Mouse (Mus musculus): Measurements from ENCODE around the gene Tbc1d7. TPM values are rescaled to one million over a fixed set of nuclear protein-coding genes. Genes with fewer than 3 reads are reported as not detected.
A peak's percentile ranks its signal among the peaks of the same experiment; 100 is the strongest.

The Tbc1d7 gene
- polyA plus RNA-seq, 1 experiment from 2014 or later: 83.2 TPM

- Histone ChIP-seq H3K4me2 (peak overlapping the region; percentile 22; the same call in 1 of the 2 replicates), H3K9ac (no peak overlapping the region), H3K4me1 (peaks cover 6% of the 10 kb centered on the region; the same call in 1 of the 2 replicates), H3K27ac (no peak overlapping the region), H3K9me3 (replicated peaks) (no peaks in the 10 kb centered on the region), H3K4me3 (no peak overlapping the region), H3K36me3 (ENCODE audit: poor library complexity, severe bottlenecking) (no peaks in the 10 kb centered on the region), H3K27me3 (no peaks in the 10 kb centered on the region)
- WGBS: 15% methylated on average over 14 of the region's 14 CpGs
- no peak for ATAC-seq
Measured at GRCm38 (mm10) chr13:43191741-43192192, 20.5 kb upstream of the Tbc1d7 start.

GRCm38 (mm10) chr13:43191290-43191689 is 20.0 kb upstream of the Tbc1d7 start:
- Histone ChIP-seq H3K4me3 (no peak overlapping the region), H3K27ac (no peak overlapping the region), H3K9ac (no peak overlapping the region), H3K27me3 (no peaks in the 10 kb centered on the region), H3K4me1 (peaks cover 6% of the 10 kb centered on the region; the same call in 1 of the 2 replicates), H3K9me3 (replicated peaks) (no peaks in the 10 kb centered on the region), H3K4me2 (no peak overlapping the region), H3K36me3 (ENCODE audit: poor library complexity, severe bottlenecking) (no peaks in the 10 kb centered on the region)
- ATAC-seq: no peak
- 20% methylated on average over 1 of the region's 2 CpGs for WGBS

DNA sequence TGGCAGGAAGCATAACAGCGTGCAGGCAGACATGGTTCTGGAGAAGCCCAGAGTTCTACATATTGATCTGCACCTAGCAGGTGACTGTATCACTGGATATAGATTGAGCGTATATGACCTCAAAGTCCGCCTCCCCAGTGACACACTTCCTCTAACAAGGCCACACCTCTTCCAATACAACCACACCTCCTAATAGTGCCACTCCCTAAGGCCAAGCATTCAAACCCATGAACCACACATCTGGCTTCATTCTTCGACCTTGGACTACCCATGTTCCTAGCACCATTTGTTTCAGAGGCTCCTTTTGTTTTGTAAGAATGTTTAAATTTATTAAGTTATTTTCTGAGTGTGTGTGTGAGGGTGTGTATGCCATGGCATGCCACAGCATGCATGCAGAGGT is 16.4 kb upstream of the Tbc1d7 start:
- peaks cover 15% of the 10 kb centered on the region for H3K4me1 ChIP-seq
- H3K9ac ChIP-seq: no peak overlapping the region
- no peak overlapping the region for H3K4me3 ChIP-seq
- WGBS: 95% methylated on average over 4 of the region's 4 CpGs
- no peak overlapping the region for H3K27ac ChIP-seq
- no peak overlapping the region for H3K4me2 ChIP-seq
- H3K9me3 ChIP-seq (replicated peaks): no peaks in the 10 kb centered on the region
- no peaks in the 10 kb centered on the region for H3K36me3 ChIP-seq (ENCODE audit: poor library complexity, severe bottlenecking)
- H3K27me3 ChIP-seq: no peaks in the 10 kb centered on the region
- no peak for ATAC-seq

DNA sequence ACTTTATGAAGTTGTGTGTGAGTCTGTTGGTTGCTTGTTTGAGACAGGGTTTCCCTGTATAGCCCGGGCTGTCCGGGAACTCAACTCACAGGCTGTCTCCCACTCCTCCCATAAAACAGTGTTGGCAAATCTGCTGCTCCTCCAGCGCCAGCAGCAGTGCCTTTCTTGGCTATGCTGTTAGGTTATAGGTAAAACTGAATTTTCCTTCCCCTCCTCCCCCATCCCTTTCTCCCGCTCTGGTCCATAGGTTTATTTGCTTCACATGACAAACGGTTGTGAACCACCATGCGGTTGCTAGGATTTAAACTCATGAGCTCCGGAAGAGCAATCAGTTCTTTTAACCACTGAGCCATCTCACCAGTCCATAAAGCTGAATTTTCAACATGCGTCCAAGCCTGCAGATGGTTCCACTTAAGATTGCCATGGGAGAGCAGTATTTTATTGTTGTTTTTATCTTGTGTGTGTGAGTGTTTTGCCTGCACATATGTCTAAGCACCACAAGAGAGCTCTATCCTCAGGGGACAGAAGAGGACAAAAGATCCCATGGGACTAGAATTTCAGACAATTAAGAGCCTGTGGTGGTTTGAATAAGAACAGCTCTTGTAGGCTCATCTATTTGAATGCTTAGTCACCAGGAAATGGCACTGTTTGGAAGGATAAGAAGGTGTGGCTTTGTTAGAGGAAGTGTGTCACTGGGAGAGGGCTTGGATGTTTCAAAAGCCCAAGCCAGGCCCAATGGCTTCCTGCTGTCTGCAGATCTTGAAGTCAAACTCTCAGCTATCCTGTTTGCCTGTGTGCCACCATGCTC is 12.2 kb upstream of the Tbc1d7 start:
- H3K4me2 ChIP-seq: peak overlapping the region; percentile 54
- WGBS: 44% methylated on average over 8 of the region's 8 CpGs
- no peak overlapping the region; the same call in 1 of the 2 replicates for H3K27ac ChIP-seq
- no peaks in the 10 kb centered on the region for H3K36me3 ChIP-seq (ENCODE audit: poor library complexity, severe bottlenecking)
- ATAC-seq: peak; percentile 76
- peak overlapping the region; percentile 31 for H3K4me3 ChIP-seq
- peak overlapping the region; percentile 43; the same call in 1 of the 2 replicates for H3K9ac ChIP-seq
- peaks cover 16% of the 10 kb centered on the region for H3K4me1 ChIP-seq
- H3K27me3 ChIP-seq: no peaks in the 10 kb centered on the region
- H3K9me3 ChIP-seq (replicated peaks): no peaks in the 10 kb centered on the region

- H3K36me3 ChIP-seq (ENCODE audit: poor library complexity, severe bottlenecking): no peaks in the 10 kb centered on the region
- peak; percentile 79 for ATAC-seq
- 8% methylated on average over 14 of the region's 14 CpGs for WGBS
- H3K4me2 ChIP-seq: peak overlapping the region; percentile 54
- H3K4me3 ChIP-seq: peak overlapping the region; percentile 31
- H3K9me3 ChIP-seq (replicated peaks): no peaks in the 10 kb centered on the region
- peaks cover 16% of the 10 kb centered on the region for H3K4me1 ChIP-seq
- H3K27me3 ChIP-seq: no peaks in the 10 kb centered on the region
- H3K9ac ChIP-seq: peak overlapping the region; percentile 45
- 0 out of 2 replicates have a peak overlapping the region, but pooled peaks have one; percentile 5 for H3K27ac ChIP-seq
Measured at GRCm38 (mm10) chr13:43182465-43183201, 11.3 kb upstream of the Tbc1d7 start.

- no peaks in the 10 kb centered on the region for H3K9me3 ChIP-seq (replicated peaks)
- no peak for ATAC-seq
- H3K36me3 ChIP-seq (ENCODE audit: poor library complexity, severe bottlenecking): no peaks in the 10 kb centered on the region
- H3K4me1 ChIP-seq: peaks cover 16% of the 10 kb centered on the region
- H3K27ac ChIP-seq: no peak overlapping the region
- 68% methylated on average over 7 of the region's 7 CpGs for WGBS
- H3K27me3 ChIP-seq: no peaks in the 10 kb centered on the region
- H3K4me3 ChIP-seq: no peak overlapping the region
- no peak overlapping the region for H3K4me2 ChIP-seq
- no peak overlapping the region for H3K9ac ChIP-seq
Measured at GRCm38 (mm10) chr13:43181104-43181503, 9.8 kb upstream of the Tbc1d7 start.

DNA sequence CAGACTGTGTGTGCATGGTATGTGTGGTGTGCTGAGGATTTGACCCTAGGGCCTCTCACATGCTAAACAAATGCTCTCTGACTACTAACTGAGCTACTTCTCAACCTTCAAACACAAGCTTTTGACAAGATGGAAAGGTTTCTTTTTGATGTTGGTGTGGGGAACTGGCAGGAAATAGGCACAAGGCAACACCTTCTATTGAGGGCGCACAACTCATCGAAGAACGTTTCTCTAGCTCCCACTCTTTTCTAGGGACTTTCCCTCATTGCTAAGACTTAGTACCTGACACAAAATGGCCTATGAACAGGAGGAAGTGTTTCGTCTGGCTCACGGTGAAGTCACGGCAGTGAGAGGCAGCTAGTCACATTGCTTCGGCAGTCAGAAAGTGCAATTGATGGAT is 6.0 kb upstream of the Tbc1d7 start:
- Histone ChIP-seq H3K4me1 (peaks cover 2% of the 10 kb centered on the region), H3K27ac (no peak overlapping the region), H3K4me2 (no peak overlapping the region), H3K36me3 (ENCODE audit: poor library complexity, severe bottlenecking) (no peaks in the 10 kb centered on the region), H3K27me3 (no peaks in the 10 kb centered on the region), H3K9me3 (replicated peaks) (no peaks in the 10 kb centered on the region), H3K4me3 (no peak overlapping the region), H3K9ac (no peak overlapping the region)
- WGBS: 92% methylated on average over 7 of the region's 7 CpGs
- ATAC-seq: no peak

DNA sequence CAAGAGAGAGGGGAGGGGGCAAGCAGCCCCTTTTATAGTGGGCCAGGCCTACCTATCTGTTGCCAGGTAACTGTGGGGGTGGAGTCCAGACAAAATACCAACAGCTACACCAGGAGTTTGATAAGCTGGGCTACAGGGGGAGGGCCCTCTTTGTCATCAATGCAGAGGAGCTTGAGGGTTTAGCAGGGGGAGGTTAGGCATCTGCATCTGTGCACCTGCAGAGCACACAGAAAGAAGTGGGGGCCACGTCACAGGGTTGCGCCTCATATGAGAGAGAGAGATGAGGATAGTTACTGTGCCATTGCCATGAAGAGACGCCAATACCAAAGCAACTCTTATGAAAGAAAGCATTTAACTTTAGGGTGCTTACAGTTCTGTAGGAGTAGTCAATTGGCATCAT is 5.4 kb upstream of the Tbc1d7 start:
- no peak overlapping the region for H3K9ac ChIP-seq
- peaks cover 6% of the 10 kb centered on the region; the same call in 1 of the 2 replicates for H3K4me1 ChIP-seq
- H3K36me3 ChIP-seq (ENCODE audit: poor library complexity, severe bottlenecking): no peaks in the 10 kb centered on the region
- no peak overlapping the region for H3K4me3 ChIP-seq
- no peak overlapping the region for H3K4me2 ChIP-seq
- no peaks in the 10 kb centered on the region for H3K27me3 ChIP-seq
- H3K9me3 ChIP-seq (replicated peaks): no peaks in the 10 kb centered on the region
- no peak overlapping the region for H3K27ac ChIP-seq
- WGBS: 92% methylated on average over 3 of the region's 3 CpGs
- no peak for ATAC-seq

GRCm38 (mm10) chr13:43173262-43173661 is 2.0 kb upstream of the Tbc1d7 start:
- 16% methylated on average over 9 of the region's 9 CpGs for WGBS
- Histone ChIP-seq H3K4me1 (peaks cover 9% of the 10 kb centered on the region), H3K27ac (no peak overlapping the region), H3K9ac (no peak overlapping the region), H3K9me3 (replicated peaks) (no peaks in the 10 kb centered on the region), H3K36me3 (ENCODE audit: poor library complexity, severe bottlenecking) (no peaks in the 10 kb centered on the region), H3K4me2 (no peak overlapping the region), H3K27me3 (no peaks in the 10 kb centered on the region), H3K4me3 (no peak overlapping the region)
- ATAC-seq: no peak

GRCm38 (mm10) chr13:43172036-43172713 is 874 bp upstream of the Tbc1d7 start:
- Histone ChIP-seq H3K36me3 (ENCODE audit: poor library complexity, severe bottlenecking) (no peaks in the 10 kb centered on the region), H3K27me3 (no peaks in the 10 kb centered on the region), H3K27ac (no peak overlapping the region), H3K4me1 (peaks cover 9% of the 10 kb centered on the region), H3K4me2 (peak overlapping the region; percentile 72), H3K9ac (peak overlapping the region; percentile 81), H3K9me3 (replicated peaks) (no peaks in the 10 kb centered on the region), H3K4me3 (peak overlapping the region; percentile 68)
- ATAC-seq: no peak
- WGBS: 41% methylated on average over 14 of the region's 14 CpGs

DNA sequence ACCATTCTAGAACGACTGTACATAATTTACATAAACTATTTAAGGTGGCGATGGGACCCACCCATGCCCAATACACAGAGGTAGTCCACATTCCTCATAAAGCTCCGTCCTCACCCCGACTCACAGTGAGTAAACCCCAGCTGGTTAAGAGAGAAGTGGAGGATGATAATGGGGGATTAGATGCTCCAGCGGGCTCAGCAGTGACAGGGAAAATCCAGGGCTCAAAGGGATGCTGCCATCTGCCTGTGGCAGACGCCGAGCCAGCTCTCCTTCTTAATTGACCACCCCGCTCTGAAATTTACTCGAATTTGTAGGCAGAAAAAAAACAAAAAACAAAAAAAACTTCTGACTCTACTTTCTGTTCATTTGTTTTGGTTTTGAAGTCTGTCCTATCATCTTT is 3.6 kb downstream of the Tbc1d7 start:
- 69% methylated on average over 9 of the region's 9 CpGs for WGBS
- Histone ChIP-seq H3K4me3 (no peak overlapping the region), H3K9me3 (replicated peaks) (no peaks in the 10 kb centered on the region), H3K9ac (no peak overlapping the region), H3K36me3 (ENCODE audit: poor library complexity, severe bottlenecking) (peaks cover 29% of the 10 kb centered on the region), H3K27me3 (no peaks in the 10 kb centered on the region), H3K27ac (no peak overlapping the region), H3K4me2 (no peak overlapping the region), H3K4me1 (peaks cover 9% of the 10 kb centered on the region)
- no peak for ATAC-seq

DNA sequence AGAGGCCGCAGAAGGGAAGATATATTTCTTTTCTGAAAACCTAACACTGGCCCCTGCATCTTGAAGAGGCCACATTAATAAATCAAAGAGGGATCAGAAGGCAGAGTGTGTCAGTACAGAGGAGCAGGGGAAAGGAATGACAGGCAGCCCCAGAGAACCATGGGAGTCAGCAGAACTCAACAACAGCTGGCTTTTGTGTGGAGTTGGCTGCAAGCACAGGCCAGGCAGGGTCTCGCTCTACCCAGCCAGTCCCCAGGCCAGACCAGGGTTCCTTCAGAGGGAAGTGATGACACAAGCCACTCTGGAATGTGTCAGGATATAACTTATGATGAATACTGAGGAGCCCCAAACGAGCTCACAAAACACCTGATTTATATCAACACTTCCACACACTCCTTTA is 11.9 kb downstream of the Tbc1d7 start:
- peaks cover 52% of the 10 kb centered on the region for H3K36me3 ChIP-seq (ENCODE audit: poor library complexity, severe bottlenecking)
- no peak overlapping the region for H3K9ac ChIP-seq
- H3K4me2 ChIP-seq: no peak overlapping the region
- no peak for ATAC-seq
- H3K27me3 ChIP-seq: no peaks in the 10 kb centered on the region
- H3K4me3 ChIP-seq: no peak overlapping the region
- H3K9me3 ChIP-seq (replicated peaks): no peaks in the 10 kb centered on the region
- no peak overlapping the region for H3K27ac ChIP-seq
- WGBS: 89% methylated on average over 3 of the region's 3 CpGs
- H3K4me1 ChIP-seq: no peaks in the 10 kb centered on the region
